Mouse (Mus musculus): ENCODE results near the gene Gm28048.

The Gm28048 gene

GRCm38 (mm10) chr11:22892466-22892865, 89.4 kb downstream of the Gm28048 start:
- no peak for DNase-seq (ENCODE audit: inconsistent age in 2 of 2, low spot score in 1 of 2)

- DNase-seq (ENCODE audit: inconsistent age in 2 of 2, low spot score in 1 of 2): peak in 1 of 2 experiments; percentile 71
These were observed 90.0 kb downstream of the Gm28048 start for GRCm38 (mm10) chr11:22891876-22892275.

GRCm38 (mm10) chr11:22891242-22891641, 90.6 kb downstream of the Gm28048 start:
- no peak for DNase-seq (ENCODE audit: inconsistent age in 2 of 2, low spot score in 1 of 2)

GRCm38 (mm10) chr11:22889224-22889623, 92.7 kb downstream of the Gm28048 start:
- no peak for DNase-seq (ENCODE audit: inconsistent age in 2 of 2, low spot score in 1 of 2)

- no peak for DNase-seq (ENCODE audit: inconsistent age in 2 of 2, low spot score in 1 of 2)
These were observed 94.9 kb downstream of the Gm28048 start for GRCm38 (mm10) chr11:22886991-22887390.

- no peak for DNase-seq (ENCODE audit: inconsistent age in 2 of 2, low spot score in 1 of 2)
These were observed 96.5 kb downstream of the Gm28048 start for GRCm38 (mm10) chr11:22885350-22885749.

GRCm38 (mm10) chr11:22883676-22884075, 98.2 kb downstream of the Gm28048 start:
- DNase-seq (ENCODE audit: inconsistent age in 2 of 2, low spot score in 1 of 2): no peak

GRCm38 (mm10) chr11:22882926-22883325, 99.0 kb downstream of the Gm28048 start:
- no peak for DNase-seq (ENCODE audit: inconsistent age in 2 of 2, low spot score in 1 of 2)

- DNase-seq (ENCODE audit: inconsistent age in 2 of 2, low spot score in 1 of 2): no peak
These were observed 101.3 kb downstream of the Gm28048 start for GRCm38 (mm10) chr11:22880383-22881172.

GRCm38 (mm10) chr11:22879645-22880044, 102.2 kb downstream of the Gm28048 start:
- DNase-seq (ENCODE audit: inconsistent age in 2 of 2, low spot score in 1 of 2): no peak

- no peak for DNase-seq (ENCODE audit: inconsistent age in 2 of 2, low spot score in 1 of 2)
These were observed 105.1 kb downstream of the Gm28048 start for GRCm38 (mm10) chr11:22876680-22877330.

GRCm38 (mm10) chr11:22875279-22875678, 106.6 kb downstream of the Gm28048 start:
- DNase-seq (ENCODE audit: inconsistent age in 2 of 2, low spot score in 1 of 2): peak in 1 of 2 experiments; percentile 56

- DNase-seq (ENCODE audit: inconsistent age in 2 of 2, low spot score in 1 of 2): no peak
These were observed 107.1 kb downstream of the Gm28048 start for GRCm38 (mm10) chr11:22874747-22875146.

GRCm38 (mm10) chr11:22873383-22873782, 108.5 kb downstream of the Gm28048 start:
- peak in 1 of 2 experiments; percentile 50 for DNase-seq (ENCODE audit: inconsistent age in 2 of 2, low spot score in 1 of 2)

- DNase-seq (ENCODE audit: inconsistent age in 2 of 2, low spot score in 1 of 2): no peak
These were observed 109.6 kb downstream of the Gm28048 start for GRCm38 (mm10) chr11:22872307-22872680.

GRCm38 (mm10) chr11:22871628-22872306, 110.1 kb downstream of the Gm28048 start:
- DNase-seq (ENCODE audit: inconsistent age in 2 of 2, low spot score in 1 of 2): peak in 1 of 2 experiments; percentile 65

GRCm38 (mm10) chr11:22868582-22868981, 113.3 kb downstream of the Gm28048 start:
- no peak for DNase-seq (ENCODE audit: inconsistent age in 2 of 2, low spot score in 1 of 2)

- peak in 1 of 2 experiments; percentile 26 for DNase-seq (ENCODE audit: inconsistent age in 2 of 2, low spot score in 1 of 2)
These were observed 114.2 kb downstream of the Gm28048 start for GRCm38 (mm10) chr11:22867691-22868090.

- DNase-seq (ENCODE audit: inconsistent age in 2 of 2, low spot score in 1 of 2): peak; percentile 63 to 81
These were observed 116.1 kb downstream of the Gm28048 start for GRCm38 (mm10) chr11:22865635-22866246.

GRCm38 (mm10) chr11:22864305-22865060, 117.4 kb downstream of the Gm28048 start:
- no peak for DNase-seq (ENCODE audit: inconsistent age in 2 of 2, low spot score in 1 of 2)

- DNase-seq (ENCODE audit: inconsistent age in 2 of 2, low spot score in 1 of 2): no peak
These were observed 118.3 kb downstream of the Gm28048 start for GRCm38 (mm10) chr11:22863581-22863980.
